Mouse (Mus musculus) midbrain, embryonic 11.5 days (tissue): ENCODE results near the gene Sap30l. TPM values are rescaled to one million over a fixed set of nuclear protein-coding genes. Genes with fewer than 3 reads are reported as not detected.

Source experiments
- ATAC-seq: fragments of 200-750 bp; cut with Nextera tagmentation; 2 replicates; pipeline ENCODE4 v1.8.0; 2017; ENCODE audit warnings: moderate TSS enrichment, moderate library complexity; ENCODE audit not compliant: low FRiP score
- DNase-seq: peaks from one replicate; pipeline ENCODE4 v3.0.0; 2015; ENCODE audit warnings: low spot score; ENCODE audit errors: missing footprints
- H3K27ac ChIP-seq: fragments of 300-500 bp; sonication (generic); 2 replicates; pipeline ENCODE4 v1.5.1; 2014; ENCODE audit warnings: low read depth, low read length
- H3K27me3 ChIP-seq: fragments of 300-500 bp; sonication (generic); 2 replicates; pipeline ENCODE4 v1.6.1; 2014; ENCODE audit warnings: mild to moderate bottlenecking, low read length, moderate library complexity, mixed read lengths; ENCODE audit not compliant: control insufficient read depth, insufficient read depth
- H3K36me3 ChIP-seq: fragments of 300-500 bp; sonication (generic); 2 replicates; pipeline ENCODE4 v1.6.1; 2014; ENCODE audit warnings: mild to moderate bottlenecking, low read length, moderate library complexity, mixed read lengths; ENCODE audit not compliant: control insufficient read depth, insufficient read depth
- H3K4me1 ChIP-seq: fragments of 300-500 bp; sonication (generic); 2 replicates; pipeline ENCODE4 v1.6.1; 2014; ENCODE audit warnings: low read length; ENCODE audit not compliant: control insufficient read depth, insufficient read depth
- H3K4me2 ChIP-seq: fragments of 300-500 bp; sonication (generic); 2 replicates; pipeline ENCODE4 v1.6.1; 2014; ENCODE audit warnings: mild to moderate bottlenecking, moderate library complexity
- H3K4me3 ChIP-seq: fragments of 300-500 bp; sonication (generic); 2 replicates; pipeline ENCODE4 v1.5.1; 2014; ENCODE audit warnings: low read depth, low read length
- H3K9ac ChIP-seq: fragments of 300-500 bp; sonication (generic); 2 replicates; pipeline ENCODE4 v1.6.1; 2014; ENCODE audit warnings: low read length
- H3K9me3 ChIP-seq: fragments of 300-500 bp; sonication (generic); 2 replicates; pipeline ENCODE4 v1.6.1; 2016; ENCODE audit warnings: low read length; ENCODE audit not compliant: control insufficient read depth
- WGBS: fragments of 180-500 bp; shearing (Covaris S2); extraction: QIAGEN DNeasy Blood & Tissue Kit; methylation state at CpG from one replicate; pipeline ENCODE4 v1.1.7; 2014; 5-methylcytosine and 5-hydroxymethylcytosine counted together
- polyA plus RNA-seq: library from polyadenylated mRNA; unstranded; fragments of >200 nt; fragmentation: Nextera tagmentation; extraction: Ambion mirVana; gene quantifications from 2 replicates; pipeline ENCODE4 v1.2.1, GENCODE M21; 2014

Gene Sap30l
- polyA plus RNA-seq, 1 experiment from 2014 or later = 14.5 TPM

DNA sequence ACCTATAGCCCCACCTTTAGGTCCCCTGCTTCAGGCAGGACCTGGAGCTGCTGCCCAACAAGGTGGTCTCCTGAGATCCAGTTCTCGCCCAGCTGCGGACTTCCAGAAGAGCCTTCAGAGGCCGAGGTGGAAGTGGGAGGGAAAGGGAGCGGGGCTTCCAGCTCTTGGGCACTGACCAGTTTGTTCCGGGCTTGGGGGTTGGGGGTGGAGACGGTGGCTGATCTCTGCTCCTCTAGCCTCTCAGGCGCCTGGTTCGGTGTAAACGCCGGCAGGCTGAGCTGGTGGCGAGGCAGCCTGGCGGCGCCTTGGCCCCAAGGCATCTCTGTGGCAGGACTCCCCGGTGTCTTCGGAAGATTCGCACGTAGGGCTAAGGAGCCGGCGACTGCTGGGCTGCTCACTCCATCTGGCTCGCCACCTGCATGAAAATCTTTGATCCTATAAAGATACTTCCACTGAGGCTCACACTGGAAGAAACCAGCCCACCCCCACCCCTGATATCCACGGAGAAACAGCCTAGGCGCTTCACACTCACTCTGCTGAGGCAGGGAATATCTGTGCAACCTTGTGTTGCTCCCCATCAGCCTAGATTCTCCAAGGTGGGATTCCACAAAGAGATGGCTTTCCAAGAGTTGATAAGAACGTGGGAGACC lies 31.2 kb downstream of the Sap30l start, which contains the start of gene Hand1:
Gene Hand1, minus strand, starts transcription at position 267 of the 650 bp plus-strand sequence.
- Histone ChIP-seq H3K4me2 (no peak within 1 kb of the TSS), H3K27me3 (peaks cover 98% of the 10 kb centered on the region), H3K4me3 (no peak within 1 kb of the TSS; the same call in 1 of the 2 replicates), H3K9ac (no peak within 1 kb of the TSS), H3K36me3 (no peaks in the 10 kb centered on the region), H3K9me3 (no peaks in the 10 kb centered on the region), H3K4me1 (peaks cover 9% of the 10 kb centered on the region), H3K27ac (no peak within 1 kb of the TSS)
- DNase-seq = peak; percentile 95
- ATAC-seq = no peak
- under 1% methylated on average over 22 of the region's 23 CpGs for WGBS

DNA sequence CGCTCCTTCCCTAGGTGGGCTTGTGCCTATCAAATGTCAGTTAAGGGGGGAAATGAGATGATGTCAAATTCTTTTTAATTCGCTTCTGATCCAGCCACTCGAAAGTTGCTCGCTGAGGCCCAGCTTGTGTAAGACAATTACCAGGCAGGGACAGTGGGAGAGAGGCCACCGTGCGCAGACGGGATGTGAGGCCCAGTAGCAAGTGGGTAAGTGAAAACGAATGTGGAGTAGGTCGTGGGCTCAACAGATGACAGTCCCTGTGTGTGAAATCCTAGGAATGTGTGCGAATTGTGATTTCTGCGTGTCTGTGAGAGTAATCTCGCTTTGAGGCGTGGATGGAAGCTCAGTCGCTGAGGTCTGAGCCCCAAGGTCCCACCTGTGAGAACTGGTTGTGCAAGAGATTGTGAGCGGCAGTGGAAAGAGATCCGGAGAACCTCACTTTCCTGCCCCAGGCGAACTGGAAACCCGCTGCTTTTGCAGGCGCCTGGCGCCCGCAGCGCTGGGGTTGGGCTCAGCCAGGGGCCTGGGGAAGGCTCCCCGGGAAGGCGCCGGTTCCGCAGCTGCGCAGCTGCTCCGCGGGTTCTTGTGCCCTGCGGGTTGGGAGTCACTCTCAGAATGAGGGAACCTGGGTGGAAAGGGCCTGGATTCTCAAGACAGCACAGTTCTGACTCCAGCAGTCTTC lies 32.0 kb downstream of the Sap30l start:
- H3K9me3 ChIP-seq = no peaks in the 10 kb centered on the region
- H3K4me2 ChIP-seq = no peak overlapping the region
- DNase-seq (peak; percentile 96), ATAC-seq (no peak)
- no peak overlapping the region for H3K9ac ChIP-seq
- WGBS = under 1% methylated on average over 30 of the region's 30 CpGs
- H3K27me3 ChIP-seq = peaks cover 98% of the 10 kb centered on the region
- no peak overlapping the region for H3K27ac ChIP-seq
- peaks cover 6% of the 10 kb centered on the region for H3K4me1 ChIP-seq
- H3K36me3 ChIP-seq = no peaks in the 10 kb centered on the region
- H3K4me3 ChIP-seq = no peak overlapping the region

DNA sequence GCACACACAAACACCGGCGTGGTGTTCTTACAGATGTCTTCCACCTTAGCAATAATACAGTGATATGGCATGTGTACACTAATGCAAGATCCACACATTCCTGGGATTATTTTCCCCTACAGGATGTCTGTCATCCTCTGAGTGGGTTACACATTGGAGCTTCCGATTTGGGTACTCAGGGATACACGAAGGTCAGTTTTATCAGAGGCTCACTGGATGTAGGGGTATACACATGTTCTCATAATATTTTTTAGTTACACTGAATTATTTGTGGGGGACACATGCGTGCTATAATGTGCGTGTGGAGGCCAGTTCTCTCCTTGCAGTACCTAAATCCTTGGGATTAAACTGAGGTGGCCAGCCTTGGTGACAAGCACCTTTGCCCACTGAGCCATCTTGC lies 32.6 kb downstream of the Sap30l start:
- WGBS = 6% methylated on average over 6 of the region's 6 CpGs
- ATAC-seq = no peak
- no peaks in the 10 kb centered on the region for H3K36me3 ChIP-seq
- no peaks in the 10 kb centered on the region for H3K9me3 ChIP-seq
- peak; percentile 93 for DNase-seq
- no peak overlapping the region for H3K4me3 ChIP-seq
- peaks cover 6% of the 10 kb centered on the region for H3K4me1 ChIP-seq
- H3K4me2 ChIP-seq = no peak overlapping the region
- no peak overlapping the region for H3K27ac ChIP-seq
- peaks cover 99% of the 10 kb centered on the region for H3K27me3 ChIP-seq
- no peak overlapping the region for H3K9ac ChIP-seq

DNA sequence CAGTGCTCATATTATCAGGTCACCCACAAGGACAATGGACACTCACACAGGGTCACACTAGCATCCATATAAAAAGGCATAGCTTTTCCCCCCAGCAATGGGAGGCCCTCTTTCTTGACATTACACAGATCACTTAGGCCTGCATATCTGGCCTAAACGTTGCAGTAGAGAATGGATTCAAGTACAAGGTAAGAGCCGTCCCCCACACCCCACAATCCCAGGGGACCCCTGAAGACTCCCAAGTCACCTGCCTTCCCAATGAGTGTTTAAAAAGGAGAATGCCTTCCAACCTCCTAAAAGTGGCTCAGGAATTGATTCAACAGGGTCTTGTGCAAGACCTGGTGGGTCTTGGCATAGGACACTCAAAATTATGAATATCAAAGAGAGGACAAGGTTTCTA lies 33.9 kb downstream of the Sap30l start:
- Histone ChIP-seq H3K9me3 (no peaks in the 10 kb centered on the region), H3K4me3 (no peak overlapping the region), H3K9ac (no peak overlapping the region), H3K36me3 (no peaks in the 10 kb centered on the region), H3K4me1 (no peaks in the 10 kb centered on the region), H3K27ac (no peak overlapping the region), H3K4me2 (no peak overlapping the region), H3K27me3 (peaks cover 99% of the 10 kb centered on the region)
- peak; percentile 91 for DNase-seq
- WGBS = 6% methylated on average over 2 of the region's 2 CpGs
- ATAC-seq = no peak

DNA sequence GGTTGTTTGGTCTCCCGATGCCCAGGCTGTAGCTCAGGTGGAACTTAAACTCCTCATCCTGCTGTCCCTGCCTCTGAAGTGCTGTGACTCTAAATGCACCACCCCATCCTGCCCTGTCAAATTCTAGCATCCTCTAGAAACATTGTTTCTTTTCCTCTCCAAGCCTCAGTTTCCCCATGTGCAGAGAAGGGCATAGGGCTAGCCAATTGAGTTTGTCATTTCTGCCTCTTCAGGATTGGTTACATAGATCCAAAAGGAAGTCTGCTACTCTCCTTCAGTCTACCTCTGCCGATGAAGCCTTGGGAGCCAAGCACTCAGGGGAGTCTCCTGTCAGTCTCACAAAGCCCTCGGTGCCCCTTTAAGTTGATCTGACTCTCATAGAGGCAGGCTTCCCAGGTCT lies 34.5 kb downstream of the Sap30l start:
- peaks cover 99% of the 10 kb centered on the region for H3K27me3 ChIP-seq
- WGBS = 8% methylated on average over 3 of the region's 3 CpGs
- H3K27ac ChIP-seq = no peak overlapping the region
- H3K9ac ChIP-seq = no peak overlapping the region
- no peak overlapping the region for H3K4me2 ChIP-seq
- ATAC-seq (no peak), DNase-seq (peak; percentile 90)
- no peak overlapping the region for H3K4me3 ChIP-seq
- H3K9me3 ChIP-seq = no peaks in the 10 kb centered on the region
- H3K4me1 ChIP-seq = no peaks in the 10 kb centered on the region
- no peaks in the 10 kb centered on the region for H3K36me3 ChIP-seq

DNA sequence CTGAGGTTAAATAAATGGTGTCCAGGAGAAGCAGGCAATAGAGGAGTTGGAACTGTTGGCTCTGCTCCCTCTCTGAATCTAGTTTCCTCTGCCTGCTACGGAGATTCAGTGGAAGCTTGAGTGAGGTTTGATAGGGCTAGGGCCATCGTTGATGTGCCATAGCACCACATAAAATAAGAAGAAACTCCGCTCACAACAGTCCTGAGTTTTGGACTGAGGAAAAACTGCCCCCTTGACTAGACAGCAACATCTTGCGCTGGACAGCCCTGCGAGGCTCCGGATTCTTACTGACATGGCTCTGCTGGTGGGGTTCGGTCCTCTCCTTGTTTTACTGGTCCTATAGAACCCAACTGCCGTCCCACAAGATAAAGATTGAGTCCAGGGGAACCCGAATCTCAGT lies 35.0 kb downstream of the Sap30l start:
- ATAC-seq (no peak), DNase-seq (peak; percentile 92)
- Histone ChIP-seq H3K4me1 (no peaks in the 10 kb centered on the region), H3K4me3 (no peak overlapping the region), H3K27ac (no peak overlapping the region), H3K36me3 (no peaks in the 10 kb centered on the region), H3K9me3 (no peaks in the 10 kb centered on the region), H3K27me3 (peaks cover 99% of the 10 kb centered on the region), H3K9ac (no peak overlapping the region), H3K4me2 (no peak overlapping the region)
- 3% methylated on average over 9 of the region's 9 CpGs for WGBS

DNA sequence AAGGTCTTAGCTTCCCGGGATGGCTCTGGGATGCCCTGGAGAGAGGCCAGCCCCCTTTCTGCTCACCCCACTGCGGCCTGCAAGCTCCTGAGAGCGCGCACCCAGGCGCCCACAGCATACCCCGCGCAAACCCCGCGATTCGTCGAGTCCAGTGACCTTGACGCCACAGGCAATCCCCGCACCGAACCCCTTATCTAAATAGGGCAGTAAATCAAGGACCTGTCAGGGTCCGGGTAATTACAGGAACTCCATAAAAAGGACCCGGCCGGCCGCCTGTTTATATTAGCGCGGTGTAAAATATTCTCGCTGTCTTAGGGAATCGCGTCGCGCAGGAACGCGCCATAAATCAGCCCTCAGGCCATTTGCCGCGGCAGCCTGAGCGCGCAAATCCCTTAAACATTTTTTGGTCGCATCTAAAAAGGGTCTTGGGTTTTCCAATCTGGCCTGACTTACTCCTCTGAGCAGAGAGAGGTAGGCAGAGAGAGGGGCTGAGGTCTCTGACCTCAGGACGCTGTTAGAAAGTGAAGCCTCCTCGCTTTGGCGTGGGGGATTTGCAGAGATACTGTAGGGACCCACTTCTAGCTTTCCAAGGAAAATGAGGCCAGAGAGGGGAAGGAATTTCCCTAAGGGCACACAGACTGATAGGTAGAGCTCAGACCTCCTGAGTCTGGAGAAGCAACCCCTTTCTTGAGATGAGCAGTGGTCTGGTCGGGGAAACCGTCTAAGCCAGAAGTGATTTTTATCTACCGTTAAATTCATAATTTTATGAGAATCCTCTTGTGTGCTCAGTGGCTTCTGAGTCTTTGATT lies 35.6 kb downstream of the Sap30l start:
- Histone ChIP-seq H3K4me2 (no peak overlapping the region), H3K4me1 (no peaks in the 10 kb centered on the region), H3K4me3 (no peak overlapping the region), H3K36me3 (no peaks in the 10 kb centered on the region), H3K9me3 (no peaks in the 10 kb centered on the region), H3K27me3 (peaks cover 97% of the 10 kb centered on the region), H3K27ac (no peak overlapping the region), H3K9ac (no peak overlapping the region)
- under 1% methylated on average over 38 of the region's 38 CpGs for WGBS
- peak; percentile 96 for DNase-seq
- ATAC-seq = no peak

DNA sequence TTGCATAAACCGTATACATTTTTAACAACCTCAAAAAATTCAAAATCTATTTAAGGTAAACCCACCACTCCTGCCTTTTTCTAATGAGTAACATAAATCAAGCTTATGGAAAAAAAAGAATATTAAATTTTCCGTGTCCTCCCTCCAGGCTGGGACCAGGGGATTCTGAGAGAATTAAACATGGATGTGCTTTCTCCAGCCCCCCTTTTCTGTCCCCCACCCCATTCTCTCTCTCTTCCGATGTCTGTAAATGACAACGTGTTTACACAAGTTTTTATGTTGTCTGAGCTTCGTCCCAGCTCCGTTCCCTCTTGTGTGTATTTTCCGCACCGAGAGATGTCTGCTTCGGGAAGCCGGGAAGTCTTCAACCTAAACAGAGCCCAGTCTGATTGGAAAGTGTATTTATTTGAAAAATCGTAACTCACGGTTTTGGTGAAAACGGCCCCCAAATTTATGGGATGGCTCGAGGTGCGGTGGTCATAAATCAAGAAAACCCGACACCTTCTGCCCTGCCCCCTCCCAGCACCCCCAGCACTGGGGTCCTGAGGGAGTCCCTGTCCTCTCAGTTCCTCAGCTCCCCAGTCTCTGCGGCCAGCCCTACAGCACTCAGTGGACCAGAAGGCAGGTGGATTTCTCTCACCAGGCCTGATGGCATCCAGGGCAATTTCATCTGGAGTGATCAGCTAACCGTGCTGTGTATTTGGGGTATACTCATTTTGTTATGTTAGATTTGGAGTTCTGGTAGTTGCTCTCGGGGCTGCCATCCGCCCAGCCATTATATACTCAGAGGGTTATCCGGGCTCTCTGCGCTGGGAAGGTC lies 36.6 kb downstream of the Sap30l start:
- ATAC-seq (no peak), DNase-seq (peak; percentile 92)
- no peak overlapping the region for H3K4me3 ChIP-seq
- WGBS = 7% methylated on average over 22 of the region's 22 CpGs
- no peak overlapping the region for H3K27ac ChIP-seq
- no peak overlapping the region for H3K9ac ChIP-seq
- H3K27me3 ChIP-seq = peaks cover 87% of the 10 kb centered on the region
- H3K9me3 ChIP-seq = no peaks in the 10 kb centered on the region
- no peak overlapping the region for H3K4me2 ChIP-seq
- H3K4me1 ChIP-seq = no peaks in the 10 kb centered on the region
- no peaks in the 10 kb centered on the region for H3K36me3 ChIP-seq
